Mouse (Mus musculus): ENCODE measurements at regions not wholly inside any gene's neighbourhood (a gene's known extent, or its start where the extent isn't known, plus 50 kb on each side); places are given as distances from the start of the nearest gene placed in this dataset.

GRCm38 (mm10) chr15:60333573-60334306 is 317.3 kb upstream of the 4933412E24Rik start:
- intact Hi-C loops (cut with DNase I): no loop called here

GRCm38 (mm10) chr15:60317577-60317976 is 301.2 kb upstream of the 4933412E24Rik start:
- intact Hi-C loops (cut with DNase I): no loop called here

DNA sequence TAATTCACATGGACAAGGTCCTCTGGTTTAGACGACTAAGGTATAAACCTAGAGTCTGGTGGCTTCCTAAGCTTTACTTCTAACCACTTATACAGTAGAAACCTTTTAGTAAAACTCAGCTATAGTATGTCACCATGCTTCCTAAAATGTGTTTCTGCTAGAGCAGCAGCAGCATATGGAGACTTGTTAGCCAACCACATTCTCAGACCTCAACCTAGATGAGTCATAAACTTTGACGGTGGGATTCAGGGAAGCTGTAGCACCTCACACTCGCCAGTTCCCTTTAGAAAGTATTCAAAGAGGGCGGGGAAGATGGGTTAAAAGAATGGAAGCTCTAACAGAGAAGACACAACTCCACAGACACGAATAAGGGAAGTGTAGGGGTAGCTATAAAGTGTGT is 298.8 kb upstream of the 4933412E24Rik start:
- intact Hi-C loops (cut with DNase I): no loop called here

DNA sequence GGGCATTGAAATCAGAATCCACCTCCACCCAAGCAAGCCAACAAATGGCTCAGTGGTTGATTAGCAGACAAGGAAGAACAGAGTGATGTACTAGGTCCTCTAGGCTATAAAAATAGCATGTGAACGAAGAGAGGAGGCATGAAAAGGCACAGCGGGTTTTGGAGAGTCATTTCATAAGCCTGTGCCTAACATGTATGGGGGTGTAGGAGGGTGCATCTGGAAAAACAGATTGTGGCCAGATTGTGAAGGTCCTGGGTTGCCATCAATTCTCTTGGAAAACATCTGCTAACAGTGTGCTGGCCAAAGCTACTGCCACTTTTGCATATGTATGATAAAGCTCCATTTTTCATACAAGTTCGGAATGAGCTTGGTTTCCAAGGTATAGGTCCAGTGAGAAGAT is 293.5 kb upstream of the 4933412E24Rik start:
- intact Hi-C loops (cut with DNase I): no loop called here

- intact Hi-C loops (cut with DNase I): no loop called here
Observed at GRCm38 (mm10) chr15:60308968-60309367, 292.6 kb upstream of the 4933412E24Rik start.

DNA sequence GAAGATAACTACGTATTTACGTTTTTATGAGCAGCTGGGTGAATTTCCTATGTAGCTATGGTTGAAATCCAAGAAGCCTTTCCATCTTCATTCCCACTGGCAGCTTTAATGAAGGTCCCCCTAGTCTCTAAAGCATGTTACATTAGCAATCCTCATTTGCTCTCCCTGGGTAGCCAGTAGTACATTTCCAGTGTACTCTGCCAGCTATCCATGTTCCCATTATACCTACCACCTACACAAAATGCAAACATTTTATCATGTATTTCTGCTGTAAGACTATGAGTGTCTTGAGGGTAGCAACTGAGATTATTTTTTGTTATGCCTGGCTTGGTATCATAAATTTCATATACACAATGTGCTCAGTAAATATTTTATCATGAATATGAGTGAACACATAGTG is 291.7 kb upstream of the 4933412E24Rik start:
- intact Hi-C loops (cut with DNase I): no loop called here

DNA sequence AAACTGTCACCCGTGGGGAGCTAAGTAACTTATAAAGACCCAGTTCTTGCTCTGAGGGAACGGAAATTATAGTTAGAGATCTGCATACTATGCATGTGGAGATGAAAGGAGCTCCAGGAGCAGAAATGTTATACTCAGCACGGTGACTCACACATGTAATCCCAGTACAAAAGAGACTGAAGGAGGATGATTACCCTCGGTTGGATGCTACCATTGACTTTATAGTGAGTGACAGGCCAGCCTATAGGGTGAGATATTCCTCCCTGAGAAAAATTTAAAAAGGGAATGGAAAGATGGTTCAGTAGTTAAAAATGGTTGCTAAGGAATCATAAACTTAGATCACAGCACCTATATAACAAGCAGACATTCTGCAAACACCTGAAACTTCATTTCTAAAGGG is 287.1 kb upstream of the 4933412E24Rik start:
- intact Hi-C loops (cut with DNase I): no loop called here

GRCm38 (mm10) chr15:60301939-60302338 is 285.5 kb upstream of the 4933412E24Rik start:
- intact Hi-C loops (cut with DNase I): no loop called here

DNA sequence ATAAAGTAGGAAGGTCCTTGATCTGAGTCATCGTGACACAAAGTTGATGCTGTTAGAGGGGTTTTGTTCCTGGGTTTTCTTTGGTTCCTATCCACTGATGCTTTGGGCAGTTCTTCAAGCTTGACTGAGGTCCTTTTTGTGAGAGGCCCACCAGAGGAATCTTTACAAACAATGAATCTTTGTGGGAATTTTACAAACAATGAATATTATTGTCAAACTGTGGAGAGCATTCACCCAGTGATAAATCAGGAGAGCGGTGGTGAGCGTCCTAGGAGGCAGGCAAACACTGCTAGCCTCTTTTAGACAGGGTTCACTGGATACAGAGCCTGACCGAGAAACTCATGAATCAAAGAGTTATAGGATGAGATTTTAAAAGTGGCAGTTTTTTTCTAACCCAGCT is 268.9 kb upstream of the 4933412E24Rik start:
- intact Hi-C loops (cut with DNase I): no loop called here

DNA sequence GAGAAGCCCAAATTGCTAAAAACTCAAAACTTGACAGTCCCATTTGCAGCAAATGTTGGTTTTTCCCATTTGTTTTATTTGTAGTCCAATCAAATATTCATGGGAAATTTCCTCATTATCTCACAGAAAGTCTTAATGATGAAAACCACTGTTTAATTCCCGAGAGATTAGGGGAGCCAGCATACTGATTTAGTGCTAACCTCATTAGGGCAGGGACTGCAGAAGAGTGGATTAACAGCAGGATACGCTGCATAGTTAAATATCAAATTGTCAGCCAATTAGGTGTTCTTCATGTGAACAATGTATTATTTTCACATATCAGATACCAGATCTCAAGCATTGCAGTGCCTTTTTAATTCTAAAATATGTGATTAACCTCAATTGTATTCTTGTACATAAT is 264.0 kb upstream of the 4933412E24Rik start:
- intact Hi-C loops (cut with DNase I): no loop called here

- intact Hi-C loops (cut with DNase I): loop anchor here (5.0 to 10.0 kb wide), 2 partner anchors 156 to 349 kb away; no protein-coding TSS in a partner anchor
Observed at GRCm38 (mm10) chr15:60253661-60254060, 237.2 kb upstream of the 4933412E24Rik start.

GRCm38 (mm10) chr15:60226335-60226938 is 210.0 kb upstream of the 4933412E24Rik start:
- intact Hi-C loops (cut with DNase I): no loop called here

- intact Hi-C loops (cut with DNase I): no loop called here
Observed at GRCm38 (mm10) chr15:60195070-60195469, 178.7 kb upstream of the 4933412E24Rik start.

DNA sequence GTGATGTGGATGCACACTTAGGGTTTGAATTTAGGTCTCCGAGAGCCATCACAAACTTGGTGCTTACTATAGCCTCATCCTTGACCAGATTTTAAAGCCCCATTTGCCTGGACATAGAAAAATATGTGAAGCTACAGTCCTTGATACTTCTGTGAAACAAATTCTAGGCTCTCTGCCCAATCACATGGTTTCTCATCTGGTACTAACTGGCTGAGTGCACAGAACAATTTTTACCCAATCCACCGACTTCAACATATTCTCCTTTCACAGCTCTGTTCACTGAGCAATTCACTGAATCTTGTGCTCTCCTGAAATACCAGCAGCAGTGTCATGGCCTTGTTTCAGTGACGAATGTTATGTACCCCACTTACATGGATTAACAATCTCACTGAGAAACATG is 176.7 kb upstream of the 4933412E24Rik start:
- intact Hi-C loops (cut with DNase I): no loop called here

- intact Hi-C loops (cut with DNase I): no loop called here
Observed at GRCm38 (mm10) chr15:60187002-60187715, 170.7 kb upstream of the 4933412E24Rik start.

GRCm38 (mm10) chr15:60141554-60142070 is 125.2 kb upstream of the 4933412E24Rik start:
- intact Hi-C loops (cut with DNase I): no loop called here

GRCm38 (mm10) chr15:60136671-60137070 is 120.3 kb upstream of the 4933412E24Rik start:
- intact Hi-C loops (cut with DNase I): no loop called here

- intact Hi-C loops (cut with DNase I): no loop called here
Observed at GRCm38 (mm10) chr15:60134515-60134914, 118.1 kb upstream of the 4933412E24Rik start.

DNA sequence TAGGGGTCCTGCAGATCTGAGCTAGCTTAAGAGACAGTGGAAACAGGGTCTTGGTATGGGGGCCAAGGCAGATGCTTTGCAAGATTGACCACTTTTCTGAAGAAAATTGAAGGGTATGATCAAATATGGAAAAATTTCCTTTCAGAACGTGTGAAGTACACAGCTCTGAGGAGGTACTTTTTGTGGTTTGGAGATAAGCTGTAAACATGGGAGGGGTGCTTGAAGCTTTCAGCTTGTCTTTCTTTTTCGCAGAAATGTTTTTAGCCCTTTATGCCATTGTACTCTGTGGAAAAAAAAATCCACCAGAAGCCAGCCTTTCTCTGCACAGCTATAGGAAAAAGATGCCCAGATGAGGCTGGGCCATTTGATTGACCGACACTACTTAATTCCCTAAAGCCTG is 116.3 kb upstream of the 4933412E24Rik start:
- intact Hi-C loops (cut with DNase I): no loop called here

- intact Hi-C loops (cut with DNase I): no loop called here
Observed at GRCm38 (mm10) chr15:60124461-60124860, 108.0 kb upstream of the 4933412E24Rik start.

DNA sequence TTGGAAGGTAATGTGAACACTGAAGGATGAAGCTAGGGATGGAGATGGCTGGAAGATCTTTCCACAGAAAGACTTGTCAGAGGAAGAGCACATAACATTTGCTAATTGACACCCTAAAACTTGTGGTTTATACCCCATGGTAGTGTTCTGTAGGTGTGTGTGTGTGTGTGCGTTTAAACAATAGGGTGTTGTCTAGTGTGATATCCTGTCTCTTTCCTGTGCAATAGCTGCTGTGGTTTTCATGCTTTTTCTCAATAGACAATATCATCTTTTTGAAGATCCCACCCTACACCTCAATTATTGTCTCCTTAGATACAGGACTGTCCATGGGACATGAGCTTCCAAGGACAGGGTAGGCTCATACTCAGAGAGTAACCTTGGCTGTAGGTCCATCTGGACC is 103.5 kb upstream of the 4933412E24Rik start:
- intact Hi-C loops (cut with DNase I): no loop called here

DNA sequence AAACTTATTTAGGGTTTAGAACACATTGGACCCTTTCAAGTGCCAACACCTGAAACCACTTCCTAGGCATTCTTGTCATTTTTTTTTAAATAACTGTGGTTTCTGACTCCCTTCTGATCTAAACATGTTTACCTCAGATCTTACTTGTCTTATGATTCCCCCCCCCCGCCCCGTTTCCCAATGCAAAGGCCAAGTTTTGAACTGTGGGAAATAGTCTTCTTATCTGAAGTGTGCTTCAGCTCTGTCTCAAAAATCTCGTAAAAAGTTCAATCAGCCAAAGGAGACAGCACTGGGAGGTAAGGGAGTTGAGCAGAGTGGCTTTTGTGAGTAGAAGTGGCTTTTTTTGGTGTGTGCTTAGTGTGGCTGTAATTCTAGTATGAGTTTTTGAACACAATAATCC is 95.5 kb upstream of the 4933412E24Rik start:
- intact Hi-C loops (cut with DNase I): no loop called here

All from adrenal gland (tissue).